Mouse (Mus musculus) effector memory CD4-positive, alpha-beta T cell, adult 7 months (primary cell): ENCODE results near the gene Olfr1440. TPM values are rescaled to one million over a fixed set of nuclear protein-coding genes. Genes with fewer than 3 reads are reported as not detected.

Experiments
- polyA plus RNA-seq: library from polyadenylated mRNA; unstranded; fragments of 100-300 nt; shearing (Covaris generic); gene quantifications from one replicate; pipeline ENCODE4 v1.2.1, GENCODE M21; 2017

The Olfr1440 gene
- 0.26 TPM for polyA plus RNA-seq

DNA sequence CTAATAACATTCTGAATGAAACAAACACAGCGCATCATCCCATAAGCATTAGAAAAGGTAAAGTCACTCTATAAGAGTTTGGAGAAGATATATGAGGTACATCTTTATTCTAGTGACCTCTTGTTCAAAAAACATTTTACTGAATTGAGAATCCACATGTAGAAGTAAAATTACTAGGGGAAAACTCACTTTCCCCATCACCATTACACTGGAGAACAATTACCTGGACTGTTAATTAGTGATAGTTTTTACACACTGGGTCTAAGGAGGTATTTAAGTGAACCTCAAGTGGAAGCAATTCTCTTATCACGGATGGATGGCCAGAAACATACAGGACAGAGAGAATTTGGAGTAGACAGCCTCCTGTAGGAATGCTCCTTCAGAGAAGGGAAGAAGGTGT is at the start of gene Olfr1440:
Gene Olfr1440, plus strand, starts transcription at position 301 of the 400 bp plus-strand sequence.

DNA sequence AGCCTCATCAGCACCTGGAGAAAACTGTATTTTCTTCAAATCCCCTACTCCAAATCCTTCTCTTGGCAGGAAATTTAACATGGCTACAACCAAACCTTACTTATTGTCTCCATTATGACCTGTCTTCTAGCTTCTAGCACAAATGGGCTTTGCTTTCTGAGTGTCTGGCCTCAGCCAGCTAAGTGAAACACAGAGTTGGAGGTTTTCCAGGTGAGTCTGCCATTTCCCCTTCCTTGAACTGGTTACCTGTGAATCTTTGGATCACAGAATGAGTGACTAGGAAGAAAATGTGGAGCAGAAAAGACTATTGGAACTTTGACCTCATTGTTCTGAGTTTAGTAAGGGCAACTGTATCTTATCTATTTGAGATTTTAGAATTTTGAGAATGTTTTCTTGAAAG is 30.3 kb downstream of the Olfr1440 start, which contains the start of gene Olfr1441:
Gene Olfr1441, plus strand, starts transcription at position 73 of the 400 bp plus-strand sequence.

DNA sequence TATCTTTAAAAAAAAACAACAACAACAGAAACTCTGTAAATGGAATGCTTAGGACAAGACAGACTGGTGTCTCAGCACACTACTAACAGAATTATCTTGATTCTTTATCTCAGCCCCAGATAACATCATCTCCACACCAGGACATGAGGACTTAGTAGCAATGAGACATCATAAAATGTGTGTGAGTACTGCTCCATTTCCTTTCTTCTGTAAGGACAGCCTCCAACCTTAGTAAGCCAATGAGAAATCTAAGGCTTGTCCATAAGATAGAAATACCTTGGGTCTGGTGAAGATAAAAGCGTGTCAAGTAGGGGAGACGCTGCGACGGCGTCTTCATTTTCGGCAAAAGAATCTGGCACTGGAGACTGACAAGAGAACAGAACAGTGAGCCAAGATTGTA is 40.5 kb downstream of the Olfr1440 start, which contains the start of gene Pfpl:
Gene Pfpl, plus strand, starts transcription at position 301 of the 400 bp plus-strand sequence.

Other genes starting within 250 kb of the Olfr1440 start
- gene Olfr1555-ps1, start 217.2 kb upstream of the Olfr1440 start, polyA plus RNA-seq, result not detected
- not detected for gene Olfr1431, start 186.6 kb upstream of the Olfr1440 start, polyA plus RNA-seq
- not detected for gene Olfr1432, start 154.7 kb upstream of the Olfr1440 start, polyA plus RNA-seq
- gene Olfr262, start 145.6 kb upstream of the Olfr1440 start, polyA plus RNA-seq, result 0.73 TPM
- not detected for gene Olfr235, start 126.2 kb upstream of the Olfr1440 start, polyA plus RNA-seq
- gene Olfr1434, start 107.4 kb upstream of the Olfr1440 start, polyA plus RNA-seq, result not detected
- gene Olfr1436, start 88.1 kb upstream of the Olfr1440 start, polyA plus RNA-seq, result not detected
- gene Olfr1437, start 62.2 kb upstream of the Olfr1440 start, polyA plus RNA-seq, result not detected
- 0.16 TPM for gene Olfr1438-ps1, start 51.4 kb upstream of the Olfr1440 start, polyA plus RNA-seq
- not detected for gene Olfr1441, start 30.2 kb downstream of the Olfr1440 start, polyA plus RNA-seq
- gene Pfpl, start 40.6 kb downstream of the Olfr1440 start, polyA plus RNA-seq, result 0.26 TPM
- not detected for gene Mpeg1, start 73.5 kb downstream of the Olfr1440 start, polyA plus RNA-seq
- gene Dtx4, start 114.2 kb downstream of the Olfr1440 start, polyA plus RNA-seq, result 31.1 TPM
- 26.0 TPM for gene Fam111a, start 158.5 kb downstream of the Olfr1440 start, polyA plus RNA-seq
- not detected for gene Gm4952, start 212.7 kb downstream of the Olfr1440 start, polyA plus RNA-seq
- gene Glyat, start 246.0 kb downstream of the Olfr1440 start, polyA plus RNA-seq, result not detected